Mouse (Mus musculus) forebrain, postnatal 0 days (tissue): ENCODE results near the gene Zbtb11. TPM values are rescaled to one million over a fixed set of nuclear protein-coding genes. Genes with fewer than 3 reads are reported as not detected.
A peak's percentile ranks its signal among the peaks of the same experiment; 100 is the strongest.

Source experiments
- ATAC-seq: fragments of 200-750 bp; cut with Nextera tagmentation; 2 replicates; pipeline ENCODE4 v1.8.0; 2017; ENCODE audit warnings: mild to moderate bottlenecking, moderate library complexity
- DNase-seq: peaks from one replicate; pipeline ENCODE4 v3.0.0-alpha.2; 2015
- H3K27ac ChIP-seq: fragments of 300-500 bp; sonication (generic); 2 replicates; pipeline ENCODE4 v1.5.1; 2014; ENCODE audit warnings: low read depth, mild to moderate bottlenecking, antibody characterized with exemption, low read length, moderate library complexity, mixed read lengths
- H3K27me3 ChIP-seq: fragments of 300-500 bp; sonication (generic); 2 replicates; pipeline ENCODE4 v1.6.1; 2014; ENCODE audit warnings: mild to moderate bottlenecking, low read length, mixed read lengths; ENCODE audit not compliant: insufficient read depth
- H3K36me3 ChIP-seq: fragments of 300-500 bp; sonication (generic); 2 replicates; pipeline ENCODE4 v1.6.1; 2014; ENCODE audit warnings: mild to moderate bottlenecking, moderate library complexity; ENCODE audit not compliant: insufficient read depth
- H3K4me1 ChIP-seq: fragments of 300-500 bp; sonication (generic); 2 replicates; pipeline ENCODE4 v1.6.1; 2014; ENCODE audit warnings: antibody characterized with exemption; ENCODE audit not compliant: insufficient read depth
- H3K4me2 ChIP-seq: fragments of 300-500 bp; sonication (generic); 2 replicates; pipeline ENCODE4 v1.6.1; 2014; ENCODE audit warnings: low read depth, mild to moderate bottlenecking, moderate library complexity
- H3K4me3 ChIP-seq: fragments of 300-500 bp; sonication (generic); 2 replicates; pipeline ENCODE4 v1.5.1; 2014; ENCODE audit warnings: low read depth, low read length, mixed read lengths
- H3K9ac ChIP-seq: fragments of 300-500 bp; sonication (generic); 2 replicates; pipeline ENCODE4 v1.6.1; 2014; ENCODE audit warnings: mild to moderate bottlenecking
- H3K9me3 ChIP-seq: fragments of 300-500 bp; sonication (generic); 2 replicates; pipeline ENCODE4 v1.6.1; 2016; ENCODE audit warnings: low read length
- CTCF ChIP-seq: sonication (generic); IDR thresholded peaks from 2 replicates; pipeline ENCODE4 v1.5.1; 2016; ENCODE audit warnings: antibody characterized with exemption, control low read depth, low read depth
- WGBS: fragments of 180-500 bp; shearing (Covaris S2); extraction: QIAGEN DNeasy Blood & Tissue Kit; methylation state at CpG from one replicate; pipeline ENCODE4 v1.1.7; 2014; 5-methylcytosine and 5-hydroxymethylcytosine counted together
- polyA plus RNA-seq: library from polyadenylated mRNA; unstranded; fragments of >200 nt; fragmentation: Nextera tagmentation; extraction: Ambion mirVana; gene quantifications from 2 replicates; pipeline ENCODE4 v1.2.1, GENCODE M21; 2015
- total RNA-seq: library from RNA; depleted of rRNA; stranded (reverse); fragments of >200 nt; gene quantifications from 2 replicates; pipeline ENCODE4 v1.2.3, GENCODE M21; 2014; rRNA removed

The Zbtb11 gene
- 22.3 and 23.7 TPM in 2 replicates for total RNA-seq
- polyA plus RNA-seq = 9.9 and 15.6 TPM in 2 replicates

- peaks cover 37% of the 10 kb centered on the region for H3K36me3 ChIP-seq
- peak; percentile 54 for TF ChIP-seq CTCF
- DNase-seq (peak; percentile 100), ATAC-seq (peak; percentile 98)
- H3K27me3 ChIP-seq = no peaks in the 10 kb centered on the region
- peak within 1 kb of the TSS; percentile 92 for H3K9ac ChIP-seq
- H3K4me2 ChIP-seq = peak within 1 kb of the TSS; percentile 71
- H3K27ac ChIP-seq = peak within 1 kb of the TSS; percentile 94
- H3K4me1 ChIP-seq = peaks cover 6% of the 10 kb centered on the region; the same call in 1 of the 2 replicates
- WGBS = 2% methylated on average over 81 of the region's 86 CpGs
- H3K4me3 ChIP-seq = peak within 1 kb of the TSS; percentile 95
- no peaks in the 10 kb centered on the region for H3K9me3 ChIP-seq
Measured at GRCm38 (mm10) chr16:55973431-55974255, at the start of gene Zbtb11. TSS of gene Zbtb11 (plus strand) at chr16:55973883.

GRCm38 (mm10) chr16:55924010-55924409 lies 49.7 kb upstream of the Zbtb11 start:
- no peak overlapping the region for H3K4me3 ChIP-seq
- no peaks in the 10 kb centered on the region for H3K9me3 ChIP-seq
- ATAC-seq (no peak), DNase-seq (no peak)
- 92% methylated on average over 4 of the region's 4 CpGs for WGBS
- H3K4me1 ChIP-seq = no peaks in the 10 kb centered on the region
- H3K36me3 ChIP-seq = peaks cover 39% of the 10 kb centered on the region
- no peak overlapping the region for H3K4me2 ChIP-seq
- no peak overlapping the region for H3K27ac ChIP-seq
- TF ChIP-seq CTCF = no peak
- no peaks in the 10 kb centered on the region for H3K27me3 ChIP-seq
- H3K9ac ChIP-seq = no peak overlapping the region

- no peaks in the 10 kb centered on the region for H3K4me1 ChIP-seq
- peak; percentile 44 for TF ChIP-seq CTCF
- ATAC-seq (peak; percentile 17), DNase-seq (peak; percentile 70)
- WGBS = 1% methylated on average over 32 of the region's 32 CpGs
- no peaks in the 10 kb centered on the region for H3K9me3 ChIP-seq
- H3K27me3 ChIP-seq = no peaks in the 10 kb centered on the region
- peak overlapping the region; percentile 64 for H3K9ac ChIP-seq
- H3K4me2 ChIP-seq = peak overlapping the region; percentile 69
- peak overlapping the region; percentile 76 for H3K4me3 ChIP-seq
- no peaks in the 10 kb centered on the region for H3K36me3 ChIP-seq
- H3K27ac ChIP-seq = peak overlapping the region; percentile 60
Measured at GRCm38 (mm10) chr16:55933681-55934343, 39.9 kb upstream of the Zbtb11 start.

- TF ChIP-seq CTCF = peak; percentile 38; the same call in 1 of the 2 replicates
- under 1% methylated on average over 24 of the region's 24 CpGs for WGBS
- peak; percentile 99 for ATAC-seq
Measured at GRCm38 (mm10) chr16:55934453-55935037, 39.1 kb upstream of the Zbtb11 start, which contains the start of gene Cep97. TSS of gene Cep97 (minus strand) at chr16:55934855.

GRCm38 (mm10) chr16:55938761-55939160 lies 34.9 kb upstream of the Zbtb11 start:
- Histone ChIP-seq H3K4me3 (no peak overlapping the region), H3K4me1 (no peaks in the 10 kb centered on the region), H3K9me3 (no peaks in the 10 kb centered on the region), H3K9ac (no peak overlapping the region), H3K36me3 (no peaks in the 10 kb centered on the region), H3K27me3 (no peaks in the 10 kb centered on the region), H3K27ac (no peak overlapping the region), H3K4me2 (no peak overlapping the region)
- TF ChIP-seq CTCF = no peak
- no peak for ATAC-seq
- WGBS = 94% methylated on average over 4 of the region's 4 CpGs
- no peak for DNase-seq

More at GRCm38 (mm10) chr16:55934453-55935037, 39.1 kb upstream of the Zbtb11 start, which contains the start of gene Cep97:
- Histone ChIP-seq H3K4me3 (peak within 1 kb of the TSS; percentile 76), H3K27ac (peak within 1 kb of the TSS; percentile 60), H3K9me3 (no peaks in the 10 kb centered on the region), H3K36me3 (no peaks in the 10 kb centered on the region), H3K4me1 (no peaks in the 10 kb centered on the region), H3K27me3 (no peaks in the 10 kb centered on the region), H3K4me2 (peak within 1 kb of the TSS; percentile 69), H3K9ac (peak within 1 kb of the TSS; percentile 64)
- peak; percentile 94 for DNase-seq

GRCm38 (mm10) chr16:55939703-55940102 lies 34.0 kb upstream of the Zbtb11 start:
- ATAC-seq (no peak), DNase-seq (no peak)
- WGBS = 87% methylated on average over 6 of the region's 6 CpGs
- Histone ChIP-seq H3K4me2 (no peak overlapping the region), H3K4me3 (no peak overlapping the region), H3K27ac (no peak overlapping the region), H3K27me3 (no peaks in the 10 kb centered on the region), H3K9ac (no peak overlapping the region), H3K36me3 (no peaks in the 10 kb centered on the region), H3K4me1 (no peaks in the 10 kb centered on the region), H3K9me3 (no peaks in the 10 kb centered on the region)
- TF ChIP-seq CTCF = no peak

GRCm38 (mm10) chr16:55940781-55941180 lies 32.9 kb upstream of the Zbtb11 start:
- Histone ChIP-seq H3K36me3 (no peaks in the 10 kb centered on the region), H3K27ac (no peak overlapping the region), H3K9me3 (no peaks in the 10 kb centered on the region), H3K9ac (no peak overlapping the region), H3K4me3 (no peak overlapping the region), H3K27me3 (no peaks in the 10 kb centered on the region), H3K4me1 (no peaks in the 10 kb centered on the region), H3K4me2 (no peak overlapping the region)
- no peak for ATAC-seq
- no peak for TF ChIP-seq CTCF
- WGBS = 92% methylated on average over 4 of the region's 4 CpGs
- DNase-seq = no peak
